Mouse (Mus musculus) ES-E14 (cell line): ENCODE data around the gene Pou2f1. TPM values are rescaled to one million over a fixed set of nuclear protein-coding genes. Genes with fewer than 3 reads are reported as not detected.

Source experiments
- DNase-seq: peaks from one replicate; pipeline ENCODE4 v3.0.0-alpha.2; 2013; ENCODE audit warnings: low read depth, low spot score
- H3K27ac ChIP-seq: 2 replicates; pipeline ENCODE4 v1.5.1; 2012; ENCODE audit warnings: low read depth, mild to moderate bottlenecking, low read length, moderate library complexity, mixed read lengths; ENCODE audit not compliant: poor library complexity, insufficient read depth, severe bottlenecking
- H3K36me3 ChIP-seq: 2 replicates; pipeline ENCODE4 v1.6.1; 2012; ENCODE audit warnings: mild to moderate bottlenecking, low read length, moderate library complexity, mixed read lengths; ENCODE audit not compliant: control insufficient read depth, poor library complexity, insufficient read depth, severe bottlenecking
- H3K4me1 ChIP-seq, 2 experiments: fragments of 150-350 bp in 1 of 2; sonication (generic) in 1 of 2; 2 replicates each; pipeline ENCODE4 v1.6.1; 2012; ENCODE audit warnings: low read length in 2 of 2, mild to moderate bottlenecking in 1 of 2, mixed read lengths in 1 of 2; ENCODE audit not compliant: control insufficient read depth in 2 of 2, insufficient read depth in 2 of 2, poor library complexity in 1 of 2
- H3K4me3 ChIP-seq, 2 experiments: fragments of 150-350 bp in 1 of 2; sonication (generic) in 1 of 2; 2 replicates each; pipeline ENCODE4 v1.5.1; 2012; ENCODE audit warnings: low read length in 2 of 2, low read depth in 1 of 2, mild to moderate bottlenecking in 1 of 2, mixed read lengths in 1 of 2; ENCODE audit not compliant: insufficient read depth in 1 of 2, poor library complexity in 1 of 2, severe bottlenecking in 1 of 2
- H3K9ac ChIP-seq: 2 replicates; pipeline ENCODE4 v1.6.1; 2012; ENCODE audit warnings: low read depth, mild to moderate bottlenecking, low read length, mixed read lengths; ENCODE audit not compliant: poor library complexity, insufficient read depth, severe bottlenecking
- H3K9me3 ChIP-seq: fragments of 150-350 bp; sonication (generic); 2 replicates; pipeline ENCODE4 v1.6.1; 2012; ENCODE audit warnings: low read depth, mild to moderate bottlenecking, low read length; ENCODE audit not compliant: control insufficient read depth, insufficient read depth
- CHD2 ChIP-seq: IDR thresholded peaks from 2 replicates; pipeline ENCODE4 v1.6.1; 2014; ENCODE audit warnings: mild to moderate bottlenecking, low read depth, low read length, inconsistent platforms
- HCFC1 ChIP-seq: IDR thresholded peaks from 2 replicates; pipeline ENCODE4 v1.6.1; 2012; ENCODE audit warnings: low read length, inconsistent platforms, borderline replicate concordance; ENCODE audit not compliant: insufficient read depth
- MAFK ChIP-seq: IDR thresholded peaks from 2 replicates; pipeline ENCODE4 v1.6.1; 2014; ENCODE audit warnings: mild to moderate bottlenecking, low read depth, low read length, inconsistent platforms; ENCODE audit not compliant: insufficient read depth
- ZC3H11A ChIP-seq: IDR thresholded peaks from 2 replicates; pipeline ENCODE4 v1.6.1; 2012; ENCODE audit warnings: low read depth, mild to moderate bottlenecking, inconsistent platforms, low read length, borderline replicate concordance
- ZNF384 ChIP-seq: IDR thresholded peaks from 2 replicates; pipeline ENCODE4 v1.6.1; 2012; ENCODE audit warnings: low read depth, low read length, inconsistent platforms
- in situ Hi-C, 2 experiments: fragments of 600-800 bp; cut with MboI; formaldehyde crosslinking; loops; one replicate each; pipeline ENCODE4 v1.15.1; 2025; ENCODE audit warnings: low sequenced_read_pairs in 2 of 2, inconsistent platforms in 1 of 2; ENCODE audit not compliant: unreplicated experiment in 2 of 2
- total RNA-seq: library from RNA; depleted of rRNA; stranded (reverse); fragments of 300-350 nt; gene quantifications from 2 replicates; pipeline ENCODE4 v1.2.3, GENCODE M21; 2012

Pou2f1 gene
- total RNA-seq, 1 experiment, result 37.9 TPM

DNA sequence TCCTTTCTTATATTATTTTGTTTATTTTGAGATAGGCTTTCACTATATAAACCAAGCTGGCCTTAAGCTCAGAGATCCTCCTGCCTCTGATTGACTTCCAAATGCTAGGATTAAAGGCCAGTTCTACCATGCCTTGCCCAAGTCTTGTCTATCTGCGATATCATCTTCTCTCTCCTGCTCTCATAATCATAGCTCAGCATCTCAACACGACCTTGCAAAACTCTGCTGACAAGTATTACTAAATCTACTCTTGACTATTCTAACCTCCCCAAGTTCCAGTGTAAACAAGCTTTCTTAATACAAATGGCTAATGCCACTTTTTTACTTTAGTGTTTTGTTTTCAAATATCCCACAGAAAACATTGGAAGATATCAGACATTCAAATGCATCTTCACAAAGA, 94.3 kb downstream of the Pou2f1 start:
- H3K9me3 ChIP-seq, result no peaks in the 10 kb centered on the region
- peaks cover 8% of the 10 kb centered on the region for H3K36me3 ChIP-seq
- DNase-seq, result no peak
- no peak overlapping the region for H3K9ac ChIP-seq
- TF ChIP-seq ZC3H11A (no peak), CHD2 (no peak), ZNF384 (no peak), MAFK (no peak), HCFC1 (no peak)
- in situ Hi-C loops, result no loop called here
- no peak overlapping the region for H3K4me3 ChIP-seq
- no peaks in the 10 kb centered on the region for H3K4me1 ChIP-seq
- H3K27ac ChIP-seq, result no peak overlapping the region

DNA sequence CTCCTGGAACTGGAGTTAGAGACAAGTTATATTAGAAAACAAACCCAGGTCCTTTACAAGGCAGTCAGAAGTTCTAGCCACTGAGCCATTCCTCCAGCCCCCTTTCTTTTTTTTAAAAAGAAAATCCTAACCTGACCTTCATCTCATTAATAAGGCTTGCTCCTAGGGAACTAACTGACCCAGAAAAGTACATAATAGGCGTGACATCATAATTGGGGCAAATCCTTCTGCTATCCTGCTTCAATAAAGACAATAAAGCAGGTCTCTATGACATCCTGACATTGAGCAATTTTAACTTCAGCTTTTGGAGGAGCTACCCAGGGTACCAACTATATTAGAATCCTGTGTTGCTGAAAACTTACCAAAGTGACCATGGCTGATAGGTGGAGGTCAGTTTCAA, 98.9 kb downstream of the Pou2f1 start:
- Histone ChIP-seq H3K9ac (no peak overlapping the region), H3K4me1 (no peaks in the 10 kb centered on the region), H3K27ac (no peak overlapping the region), H3K9me3 (no peaks in the 10 kb centered on the region), H3K4me3 (no peak overlapping the region), H3K36me3 (peaks cover 6% of the 10 kb centered on the region)
- in situ Hi-C loops, result no loop called here
- no peak for DNase-seq
- no peak for TF ChIP-seq ZNF384
- no peak for TF ChIP-seq MAFK
- TF ChIP-seq ZC3H11A, result no peak
- TF ChIP-seq HCFC1, result no peak

DNA sequence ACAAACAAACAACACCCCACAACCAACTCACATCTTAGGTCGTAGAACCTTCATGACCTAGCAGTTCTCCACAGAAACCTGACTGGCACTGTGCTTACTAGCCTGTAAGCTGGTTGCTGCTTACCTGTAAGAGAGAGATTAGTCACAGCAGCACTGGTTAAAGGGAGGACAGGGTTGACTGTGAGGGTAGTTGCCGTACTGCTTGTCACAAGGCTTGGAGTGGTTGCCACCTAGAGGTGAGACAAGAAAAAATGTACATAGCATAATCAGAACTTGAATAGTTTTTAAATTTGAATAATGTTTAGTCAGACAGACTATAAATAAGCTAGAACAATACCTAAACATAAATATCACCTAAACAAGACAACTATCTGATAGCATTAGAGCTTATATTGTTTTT, 110.8 kb downstream of the Pou2f1 start:
- H3K4me3 ChIP-seq, result no peak overlapping the region
- H3K36me3 ChIP-seq, result peaks cover 21% of the 10 kb centered on the region
- in situ Hi-C loops, result no loop called here

DNA sequence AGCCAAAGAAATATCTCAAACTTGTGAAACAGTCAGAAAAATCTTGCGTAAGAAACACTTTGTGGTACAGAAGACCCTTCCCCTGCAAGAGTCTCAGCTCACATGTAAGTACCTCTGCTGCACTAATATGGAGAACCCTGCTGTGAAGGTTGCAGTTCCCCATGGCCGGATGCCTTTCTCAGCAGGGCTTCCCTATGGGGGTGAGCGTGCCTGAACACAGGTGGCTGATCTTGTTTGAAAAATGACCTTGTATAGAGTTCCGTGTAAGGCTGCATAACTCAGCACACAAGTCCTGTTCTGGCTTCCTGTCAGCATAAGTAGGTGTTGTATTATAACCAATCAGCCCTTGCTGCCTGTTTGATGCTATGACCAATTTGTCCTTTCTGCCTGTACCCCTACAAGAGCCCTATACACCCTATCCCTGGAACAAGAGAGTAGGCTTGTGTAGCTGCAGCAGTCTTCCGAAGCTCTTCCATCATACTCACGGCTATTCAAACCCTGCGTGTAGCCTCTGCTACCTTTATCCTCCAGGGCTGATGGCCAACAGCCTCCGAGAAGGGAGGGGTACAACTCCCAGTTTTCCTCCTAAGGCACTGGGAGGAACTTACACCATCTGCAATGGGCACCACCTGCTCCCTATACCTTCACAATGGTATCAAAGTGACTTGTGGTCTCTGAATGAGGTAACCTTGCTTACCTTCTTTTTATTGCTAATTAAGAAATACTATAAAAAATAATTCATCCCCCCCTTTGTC, 120.2 kb downstream of the Pou2f1 start:
- no peaks in the 10 kb centered on the region for H3K9me3 ChIP-seq
- TF ChIP-seq HCFC1 (no peak), MAFK (no peak), ZC3H11A (no peak), CHD2 (no peak), ZNF384 (no peak)
- no peak overlapping the region for H3K4me3 ChIP-seq
- H3K9ac ChIP-seq, result no peak overlapping the region
- no peak for DNase-seq
- H3K36me3 ChIP-seq, result peaks cover 20% of the 10 kb centered on the region
- in situ Hi-C loops, result no loop called here
- H3K4me1 ChIP-seq, result peaks cover 2 to 9% of the 10 kb centered on the region in 2 experiments; a peak in 1 of 4 replicates
- no peak overlapping the region for H3K27ac ChIP-seq

More for the DNA sequence above, 110.8 kb downstream of the Pou2f1 start:
- Histone ChIP-seq H3K9ac (no peak overlapping the region), H3K4me1 (no peaks in the 10 kb centered on the region; a peak in 1 of 4 replicates), H3K27ac (no peak overlapping the region), H3K9me3 (no peaks in the 10 kb centered on the region)
- DNase-seq, result no peak
- TF ChIP-seq ZNF384 (no peak), ZC3H11A (no peak), MAFK (no peak), HCFC1 (no peak), CHD2 (no peak)

DNA sequence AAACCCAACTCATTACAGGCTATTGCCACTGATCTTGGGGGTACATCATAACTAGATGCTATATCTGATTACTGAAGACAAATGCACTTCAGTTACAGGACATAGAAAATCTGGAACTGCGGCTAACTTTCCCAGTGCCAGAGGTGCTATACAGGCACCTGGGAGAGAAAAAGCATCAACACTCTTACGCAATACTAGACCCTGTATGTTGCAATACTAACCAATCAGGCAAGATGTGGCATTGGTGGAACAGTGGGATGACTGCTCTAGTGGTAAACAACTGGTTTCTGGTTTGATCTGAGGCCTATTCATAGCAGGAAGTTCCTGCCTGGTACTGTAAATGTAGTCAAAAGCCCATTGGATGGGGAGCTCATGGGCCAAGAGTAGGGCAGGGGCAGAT, 123.7 kb downstream of the Pou2f1 start:
- H3K9me3 ChIP-seq, result no peaks in the 10 kb centered on the region
- H3K4me3 ChIP-seq, result no peak overlapping the region
- peaks cover 2 to 9% of the 10 kb centered on the region in 2 experiments; a peak in 1 of 4 replicates for H3K4me1 ChIP-seq
- H3K27ac ChIP-seq, result no peak overlapping the region
- in situ Hi-C loops, result no loop called here
- TF ChIP-seq ZNF384, result no peak
- no peak for TF ChIP-seq CHD2
- no peak for TF ChIP-seq HCFC1
- no peak for TF ChIP-seq ZC3H11A
- no peak for TF ChIP-seq MAFK
- peaks cover 29% of the 10 kb centered on the region for H3K36me3 ChIP-seq
- H3K9ac ChIP-seq, result no peak overlapping the region
- no peak for DNase-seq
